Mouse (Mus musculus): ENCODE results near the gene Helq.
A peak's percentile ranks its signal among the peaks of the same experiment; 100 is the strongest.

GRCm38 (mm10) chr5:100798165-100798860 lies at the start of gene Helq, which contains the start of gene Mrps18c:
- TF ChIP-seq CTCF (IDR thresholded peaks at IDR 0.05; ENCODE audit: extremely low read depth, insufficient read length, insufficient replicate concordance, low read depth, low read length) = no peak
- TF ChIP-seq POLR2A (IDR thresholded peaks at IDR 0.05; ENCODE audit: low read depth, low read length) = peak; percentile 67
